In genomic region chr9:64960117-64960977, GRCm38 (mm10) we compare ENCODE assay signal across 8 mouse cellular contexts. TPM values are rescaled to one million over a fixed set of nuclear protein-coding genes. Genes with fewer than 3 reads are reported as not detected.
DNase-seq lines count a peak whose midpoint lies in the region; ATAC-seq and TF ChIP-seq lines count a peak whose summit lies in the region.

TSS of gene Ints14 (plus strand) at chr9:64960905.

- peak; percentile 96 for ATAC-seq in cerebellum, adult (ENCODE audit: insufficient number of reproducible peaks, low FRiP score, low TSS enrichment)
- peak; percentile 99 for ATAC-seq in forebrain, embryonic 13.5 days
- ATAC-seq in liver, postnatal 0 days, result peak; percentile 97
- peak; percentile 97 for ATAC-seq in neural tube, embryonic 14.5 days (ENCODE audit: low read depth)

- intact Hi-C loops in heart, postnatal 10 days (cut with DNase I), result loop anchor here (2.0 to 10.0 kb wide), 4 partner anchors 182 to 686 kb away; partner anchors contain the start of gene Dis3l

- H3K27me3 ChIP-seq in ES-Bruce4 (ENCODE audit: control insufficient read depth, insufficient read depth, low read length, poor library complexity, severe bottlenecking), result no peaks in the 10 kb centered on the region
- H3K27me3 ChIP-seq in forebrain, embryonic 13.5 days, result no peaks in the 10 kb centered on the region
- no peaks in the 10 kb centered on the region for H3K27me3 ChIP-seq in liver, postnatal 0 days (ENCODE audit: insufficient read depth, low read length)
- H3K27me3 ChIP-seq in neural tube, embryonic 14.5 days (ENCODE audit: control insufficient read depth, insufficient read depth, low read length), result no peaks in the 10 kb centered on the region

- WGBS in forebrain, embryonic 13.5 days, result 6% methylated on average over 29 of the region's 29 CpGs
- 8% methylated on average over 29 of the region's 29 CpGs for WGBS in large intestine, adult 2 months
- 10% methylated on average over 28 of the region's 29 CpGs for WGBS in liver, postnatal 0 days (ENCODE audit: insufficient replicate concordance)
- 5% methylated on average over 29 of the region's 29 CpGs for WGBS in neural tube, embryonic 14.5 days

- TF ChIP-seq POLR2A in ES-Bruce4 (IDR thresholded peaks at IDR 0.05; ENCODE audit: insufficient read depth, low read length), result peak; percentile 64

- peaks cover 15% of the 10 kb centered on the region for H3K36me3 ChIP-seq in ES-Bruce4 (ENCODE audit: control insufficient read depth, insufficient read depth, low read length, poor library complexity, severe bottlenecking)
- peaks cover 25% of the 10 kb centered on the region for H3K36me3 ChIP-seq in forebrain, embryonic 13.5 days (ENCODE audit: poor library complexity, severe bottlenecking)
- peaks cover 10% of the 10 kb centered on the region; the same call in 1 of the 2 replicates for H3K36me3 ChIP-seq in liver, postnatal 0 days (replicated peaks; ENCODE audit: insufficient read depth, low read length)
- H3K36me3 ChIP-seq in neural tube, embryonic 14.5 days (ENCODE audit: control insufficient read depth, insufficient read depth, low read length), result peaks cover 12% of the 10 kb centered on the region; the same call in 1 of the 2 replicates

- peak within 1 kb of the TSS; percentile 79 for H3K4me3 ChIP-seq in ES-Bruce4 (ENCODE audit: low read depth, low read length)
- peak within 1 kb of the TSS; percentile 84 for H3K4me3 ChIP-seq in forebrain, embryonic 13.5 days
- peak within 1 kb of the TSS; percentile 88 for H3K4me3 ChIP-seq in liver, postnatal 0 days (ENCODE audit: low read depth, low read length)
- peak within 1 kb of the TSS; percentile 76 for H3K4me3 ChIP-seq in neural tube, embryonic 14.5 days (ENCODE audit: low read depth, low read length)

- H3K9ac ChIP-seq in ES-Bruce4 (ENCODE audit: low read depth, poor library complexity, severe bottlenecking), result peak within 1 kb of the TSS; percentile 83
- H3K9ac ChIP-seq in forebrain, embryonic 13.5 days, result peak within 1 kb of the TSS; percentile 91
- peak within 1 kb of the TSS; percentile 94 for H3K9ac ChIP-seq in liver, postnatal 0 days (replicated peaks)
- H3K9ac ChIP-seq in neural tube, embryonic 14.5 days (replicated peaks; ENCODE audit: low read depth, low read length), result peak within 1 kb of the TSS; percentile 82

- DNase-seq in heart, postnatal 10 days, result peak; percentile 98 to 99
- peak; percentile 86 for DNase-seq in large intestine, adult 2 months (ENCODE audit: low read depth, low spot score)
- DNase-seq in liver, postnatal 0 days, result peak; percentile 97
- DNase-seq in testis, postnatal 10 days (ENCODE audit: low spot score), result peak; percentile 97

- H3K9me3 ChIP-seq in ES-Bruce4 (replicated peaks; ENCODE audit: control insufficient read depth, insufficient read depth, low read length, poor library complexity, severe bottlenecking), result no peaks in the 10 kb centered on the region
- H3K9me3 ChIP-seq in forebrain, embryonic 13.5 days (replicated peaks), result no peaks in the 10 kb centered on the region
- no peaks in the 10 kb centered on the region for H3K9me3 ChIP-seq in liver, postnatal 0 days (ENCODE audit: low read length)
- H3K9me3 ChIP-seq in neural tube, embryonic 14.5 days (ENCODE audit: control insufficient read depth, low read length), result no peaks in the 10 kb centered on the region

- H3K27ac ChIP-seq in ES-Bruce4 (ENCODE audit: insufficient read depth, low read length), result peak within 1 kb of the TSS; percentile 73
- peak within 1 kb of the TSS; percentile 78 for H3K27ac ChIP-seq in forebrain, embryonic 13.5 days
- H3K27ac ChIP-seq in liver, postnatal 0 days (ENCODE audit: low read depth), result peak within 1 kb of the TSS; percentile 92
- H3K27ac ChIP-seq in neural tube, embryonic 14.5 days (ENCODE audit: low read depth, low read length), result peak within 1 kb of the TSS; percentile 81

- H3K4me1 ChIP-seq in ES-Bruce4 (ENCODE audit: control insufficient read depth, insufficient read depth, low read length), result peaks cover 2% of the 10 kb centered on the region
- peaks cover 9% of the 10 kb centered on the region for H3K4me1 ChIP-seq in forebrain, embryonic 13.5 days
- H3K4me1 ChIP-seq in liver, postnatal 0 days (ENCODE audit: insufficient read depth), result peaks cover 20% of the 10 kb centered on the region
- peaks cover 8% of the 10 kb centered on the region for H3K4me1 ChIP-seq in neural tube, embryonic 14.5 days (ENCODE audit: control insufficient read depth, insufficient read depth, low read length)

- H3K4me2 ChIP-seq in forebrain, embryonic 13.5 days, result peak within 1 kb of the TSS; percentile 80
- peak within 1 kb of the TSS; percentile 77 for H3K4me2 ChIP-seq in liver, postnatal 0 days (ENCODE audit: low read depth, low read length)
- H3K4me2 ChIP-seq in neural tube, embryonic 14.5 days (ENCODE audit: low read depth, low read length), result peak within 1 kb of the TSS; percentile 82

- 0 out of 2 replicates have a peak, but pooled peaks have one; percentile 36 for TF ChIP-seq EP300 in ES-Bruce4 (IDR thresholded peaks at IDR 0.05; ENCODE audit: insufficient read depth, low read depth, low read length)
- TF ChIP-seq EP300 in liver, postnatal 0 days (IDR thresholded peaks at IDR 0.05; ENCODE audit: low read depth), result peak; percentile 54; the same call in 1 of the 2 replicates

- TF ChIP-seq CTCF in ES-Bruce4 (IDR thresholded peaks at IDR 0.05; ENCODE audit: low read depth, low read length), result peak; percentile 61
- peak; percentile 90 for TF ChIP-seq CTCF in liver, postnatal 0 days (IDR thresholded peaks at IDR 0.05; ENCODE audit: low read depth)

RNA-seq across cellular contexts. Expression of gene Ints14, which starts in this region (rescaled TPM):
- 26.3 and 28.9 TPM in 2 replicates for polyA plus RNA-seq in ES-Bruce4 (2011; ENCODE audit: insufficient read depth, insufficient read length, low read depth, missing spikeins)
- 50.4 and 57.4 TPM in 2 replicates for polyA plus RNA-seq in forebrain, embryonic 13.5 days (2015; fragmentation: Nextera tagmentation; extraction: Ambion mirVana)
- total RNA-seq in heart, postnatal 10 days (2021), result 10 to 100 TPM; 25.7 to 27.0 TPM
- 13.5 and 15.6 TPM in 2 replicates for polyA plus RNA-seq in large intestine, adult 2 months (2012; rRNA removed)
- polyA plus RNA-seq in liver, postnatal 0 days (2015; fragmentation: Nextera tagmentation; extraction: Ambion mirVana), result 10.5 and 11.1 TPM in 2 replicates
- polyA plus RNA-seq in neural tube, embryonic 14.5 days (2014; fragmentation: Nextera tagmentation; extraction: Ambion mirVana), result 37.3 and 43.4 TPM in 2 replicates

Comparison
In these comparisons a context has a peak if more than half of its experiments do, and no peak if none do; other contexts are left out.
1. Peak in every context shown above with its lines: DNase-seq, ATAC-seq, H3K4me3 ChIP-seq and H3K27ac ChIP-seq.